Mouse (Mus musculus): ENCODE results near the gene Map3k21. TPM values are rescaled to one million over a fixed set of nuclear protein-coding genes. Genes with fewer than 3 reads are reported as not detected.

The Map3k21 gene
- total RNA-seq (2015; ENCODE audit: low replicate concordance) (not detected in 2 replicates), total RNA-seq (2017; ENCODE audit: low replicate concordance) (not detected in 2 replicates)

DNA sequence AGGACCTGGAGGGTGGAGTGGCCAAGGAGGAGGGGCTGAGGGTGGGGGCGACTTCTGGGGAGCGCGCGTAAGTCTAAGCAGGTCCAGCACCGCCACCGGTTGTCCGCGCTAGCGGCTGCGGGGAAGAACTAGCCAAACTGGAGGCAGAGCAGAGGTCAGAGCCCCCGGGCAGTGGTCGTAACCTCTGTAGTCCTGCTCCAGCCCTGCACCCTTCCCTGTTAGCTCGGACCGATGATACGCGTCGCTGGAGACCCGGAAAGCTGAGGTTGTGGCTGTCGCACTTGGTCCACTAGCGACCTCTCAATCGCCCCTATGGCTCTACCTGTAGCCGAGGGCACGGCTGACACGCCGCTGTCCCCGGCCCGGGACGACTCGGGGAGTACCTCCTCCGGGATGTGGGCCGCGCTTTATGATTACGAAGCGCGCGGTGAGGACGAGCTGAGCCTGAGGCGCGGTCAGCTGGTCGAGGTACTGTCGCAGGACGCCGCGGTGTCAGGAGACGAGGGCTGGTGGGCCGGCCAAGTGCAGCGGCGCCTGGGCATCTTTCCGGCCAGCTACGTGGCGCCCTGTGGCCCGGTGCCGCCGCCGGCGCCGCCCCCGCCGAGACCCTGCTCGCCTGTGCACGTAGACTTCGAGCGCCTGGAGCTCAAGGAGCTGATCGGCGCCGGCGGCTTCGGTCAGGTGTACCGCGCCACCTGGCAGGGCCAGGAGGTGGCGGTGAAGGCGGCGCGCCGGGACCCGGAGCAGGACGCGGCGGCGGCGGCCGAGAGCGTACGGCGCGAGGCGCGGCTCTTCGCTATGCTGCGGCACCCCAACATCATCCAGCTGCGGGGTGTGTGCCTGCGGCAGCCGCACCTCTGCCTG lies at the start of gene Map3k21:
Gene Map3k21 (plus strand): TSS at position 86 of the 864 bp plus-strand sequence.
- ATAC-seq (replicated peaks; ENCODE audit: low FRiP score, poor library complexity, severe bottlenecking): no peak

GRCm38 (mm10) chr8:125866125-125866524 lies 44.1 kb upstream of the Map3k21 start:
- no peak for ATAC-seq (replicated peaks; ENCODE audit: low FRiP score, poor library complexity, severe bottlenecking)

- no peak for ATAC-seq (replicated peaks; ENCODE audit: low FRiP score, poor library complexity, severe bottlenecking)
Measured at GRCm38 (mm10) chr8:125868552-125868951, 41.7 kb upstream of the Map3k21 start.

- no peak for ATAC-seq (replicated peaks; ENCODE audit: low FRiP score, poor library complexity, severe bottlenecking)
Measured at GRCm38 (mm10) chr8:125869739-125870138, 40.5 kb upstream of the Map3k21 start.

- ATAC-seq (replicated peaks; ENCODE audit: low FRiP score, poor library complexity, severe bottlenecking): no peak
Measured at GRCm38 (mm10) chr8:125870179-125870702, 40.0 kb upstream of the Map3k21 start.

- no peak for ATAC-seq (replicated peaks; ENCODE audit: low FRiP score, poor library complexity, severe bottlenecking)
Measured at GRCm38 (mm10) chr8:125870821-125871321, 39.4 kb upstream of the Map3k21 start.

GRCm38 (mm10) chr8:125872501-125873249 lies 37.6 kb upstream of the Map3k21 start:
- no peak for ATAC-seq (replicated peaks; ENCODE audit: low FRiP score, poor library complexity, severe bottlenecking)

DNA sequence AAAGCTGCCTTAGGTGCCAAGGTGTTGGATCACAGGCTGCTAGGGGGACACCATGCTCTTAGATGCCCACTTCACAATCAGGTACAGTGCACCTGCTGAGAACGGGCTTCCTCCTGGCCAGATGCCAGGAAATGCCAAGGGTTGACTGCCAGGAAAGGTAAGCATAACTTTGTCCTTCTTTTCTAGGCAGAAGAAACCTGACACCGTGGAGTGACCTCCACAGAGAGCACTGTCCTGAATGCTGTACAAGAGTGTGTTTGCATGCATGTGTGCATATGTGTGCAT lies 37.1 kb upstream of the Map3k21 start:
- no peak for ATAC-seq (replicated peaks; ENCODE audit: low FRiP score, poor library complexity, severe bottlenecking)

DNA sequence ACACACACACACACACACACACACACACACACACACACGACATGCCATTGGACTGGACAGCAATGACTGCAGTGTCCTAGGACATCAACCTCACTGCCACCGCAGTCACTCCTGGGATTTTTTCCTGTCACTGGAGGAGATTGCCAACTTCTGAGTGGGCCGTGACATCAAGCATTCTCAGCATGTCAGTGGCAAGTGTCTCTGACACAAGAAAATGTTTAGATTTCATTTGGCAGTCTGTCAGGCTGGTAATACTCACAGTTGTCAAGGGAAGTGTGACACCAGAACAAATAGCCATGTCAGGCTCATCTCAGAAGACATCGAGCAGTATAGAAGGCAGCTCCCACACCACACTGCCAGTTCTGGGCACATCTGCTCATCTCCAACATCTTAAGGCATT lies 29.8 kb upstream of the Map3k21 start:
- ATAC-seq (replicated peaks; ENCODE audit: low FRiP score, poor library complexity, severe bottlenecking): no peak

DNA sequence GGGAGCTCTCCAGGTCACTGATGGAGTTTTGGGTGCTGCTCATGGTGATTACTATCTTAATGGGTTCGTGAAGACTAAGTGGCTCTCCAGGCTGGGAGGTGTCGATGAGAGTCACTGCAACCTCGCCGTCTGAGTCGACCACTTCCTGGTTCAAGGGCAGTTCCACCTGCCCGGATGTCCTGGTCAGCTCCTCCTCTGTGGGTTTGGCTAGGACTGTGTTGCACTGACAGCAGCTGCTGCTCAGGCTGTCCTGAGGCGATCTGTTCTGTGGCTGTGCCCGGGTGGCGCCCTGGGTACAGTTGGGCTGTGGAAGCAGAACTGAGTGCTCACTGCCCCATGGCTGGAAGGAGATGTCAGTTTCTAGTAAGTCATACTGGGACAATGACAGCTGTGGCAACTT lies 22.7 kb upstream of the Map3k21 start:
- no peak for ATAC-seq (replicated peaks; ENCODE audit: low FRiP score, poor library complexity, severe bottlenecking)

DNA sequence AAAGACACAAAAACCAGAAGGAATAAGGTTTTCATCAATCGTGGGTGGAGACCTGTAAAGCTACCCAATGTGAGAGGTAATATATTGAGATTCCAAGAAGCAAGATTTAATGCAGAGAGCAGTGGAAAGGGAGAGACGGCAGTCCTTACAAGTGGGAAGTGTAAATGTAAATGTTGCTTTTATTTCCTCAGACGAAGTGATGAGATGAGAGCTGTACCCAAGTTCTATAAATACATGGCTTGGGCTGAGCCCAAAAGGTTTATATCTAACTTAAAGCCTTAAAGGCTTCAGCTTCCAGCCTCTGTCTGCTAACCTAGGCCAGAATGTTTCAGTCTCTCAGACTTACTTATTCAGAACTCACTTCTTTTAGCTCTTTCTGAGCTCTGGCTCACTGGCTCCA lies 20.3 kb upstream of the Map3k21 start:
- ATAC-seq (replicated peaks; ENCODE audit: low FRiP score, poor library complexity, severe bottlenecking): no peak

- no peak for ATAC-seq (replicated peaks; ENCODE audit: low FRiP score, poor library complexity, severe bottlenecking)
Measured at GRCm38 (mm10) chr8:125897388-125897787, 12.9 kb upstream of the Map3k21 start.

DNA sequence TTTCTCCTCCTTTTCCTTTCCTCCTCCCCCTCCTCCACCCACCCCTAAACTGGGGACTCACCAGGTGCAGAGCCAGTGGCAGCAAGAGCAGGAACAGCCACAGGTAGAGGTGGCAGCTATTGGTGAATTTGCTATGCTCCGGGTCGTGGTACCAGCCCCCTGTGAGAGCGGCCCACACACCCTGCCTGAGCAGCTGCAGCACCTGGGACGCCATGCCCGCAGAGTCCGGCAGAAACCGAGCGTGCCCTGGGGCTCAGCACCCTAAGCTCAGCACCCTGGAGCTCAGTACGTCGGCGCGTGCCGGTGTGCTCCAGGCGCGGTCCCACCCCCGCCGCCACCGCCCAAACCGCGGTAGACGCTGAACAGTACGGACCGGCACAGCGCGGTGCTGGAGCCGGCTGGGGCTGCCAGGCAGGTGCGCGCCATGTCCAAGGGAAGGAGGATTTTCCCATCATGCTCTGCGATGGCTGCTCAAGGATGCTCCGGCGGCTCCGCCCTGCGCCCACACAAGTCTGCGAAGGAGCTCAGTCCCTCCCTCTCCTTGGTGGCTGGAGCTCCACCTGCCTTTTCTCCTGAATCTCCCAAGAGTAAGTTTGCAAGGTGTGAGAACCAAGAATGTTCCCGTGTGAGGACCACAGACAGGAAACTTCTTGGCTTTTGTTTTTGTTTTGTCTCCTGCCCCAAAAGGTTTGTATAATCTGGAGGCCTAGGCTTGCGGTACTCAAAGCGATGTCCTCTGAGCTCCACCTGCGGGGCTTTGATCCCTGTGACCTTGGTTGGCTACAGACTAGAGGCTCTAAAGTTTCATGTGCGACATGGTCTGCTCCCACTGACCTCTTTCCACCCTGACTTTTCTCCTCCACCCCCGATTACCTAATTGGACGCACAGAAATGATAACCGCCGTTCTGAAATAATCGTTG lies 12.1 kb upstream of the Map3k21 start, which contains the start of gene Pcnx2:
Gene Pcnx2 (minus strand): TSS at position 450 of the 921 bp plus-strand sequence.
- ATAC-seq (replicated peaks; ENCODE audit: low FRiP score, poor library complexity, severe bottlenecking): no peak

GRCm38 (mm10) chr8:125898899-125899298 lies 11.4 kb upstream of the Map3k21 start:
- ATAC-seq (replicated peaks; ENCODE audit: low FRiP score, poor library complexity, severe bottlenecking): no peak

- no peak for ATAC-seq (replicated peaks; ENCODE audit: low FRiP score, poor library complexity, severe bottlenecking)
Measured at GRCm38 (mm10) chr8:125901167-125901566, 9.1 kb upstream of the Map3k21 start.

- no peak for ATAC-seq (replicated peaks; ENCODE audit: low FRiP score, poor library complexity, severe bottlenecking)
Measured at GRCm38 (mm10) chr8:125902521-125902920, 7.7 kb upstream of the Map3k21 start.

DNA sequence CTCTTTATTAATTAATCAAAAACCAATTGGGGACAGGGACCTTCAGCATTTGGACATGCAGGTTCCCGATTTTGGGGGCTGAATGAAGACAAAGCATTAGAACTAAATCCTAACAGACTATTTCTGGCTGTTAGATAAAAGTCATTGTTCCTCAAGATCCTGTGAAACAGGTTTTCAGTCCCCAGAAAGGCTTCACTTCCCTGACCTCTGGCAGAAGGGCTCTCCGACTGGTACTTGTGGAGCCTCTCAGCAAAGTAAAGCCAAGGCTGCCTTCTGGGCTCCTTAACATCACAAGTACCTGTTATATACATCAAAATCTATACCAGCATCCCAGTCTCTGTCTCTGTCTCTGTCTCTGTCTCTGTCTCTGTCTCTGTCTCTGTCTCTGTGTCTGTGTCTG lies 4.9 kb upstream of the Map3k21 start:
- ATAC-seq (replicated peaks; ENCODE audit: low FRiP score, poor library complexity, severe bottlenecking): no peak

- no peak for ATAC-seq (replicated peaks; ENCODE audit: low FRiP score, poor library complexity, severe bottlenecking)
Measured at GRCm38 (mm10) chr8:125907311-125907710, 2.9 kb upstream of the Map3k21 start.

- no peak for ATAC-seq (replicated peaks; ENCODE audit: low FRiP score, poor library complexity, severe bottlenecking)
Measured at GRCm38 (mm10) chr8:125909661-125910364, 437 bp upstream of the Map3k21 start.

Measured in erythroblast, adult 5-6 weeks (primary cell).